Mouse (Mus musculus) cerebellum, adult 2 months (tissue): Measurements from ENCODE around the gene Col4a2. TPM values are rescaled to one million over a fixed set of nuclear protein-coding genes. Genes with fewer than 3 reads are reported as not detected.

Source experiments
- DNase-seq, 2 experiments: peaks; one replicate each; pipeline ENCODE4 v3.0.0; 2021
- H3K27ac ChIP-seq: fragments of 200-500 bp; 2 replicates; pipeline ENCODE4 v1.5.1; 2012; ENCODE audit warnings: low read length, control low read depth, inconsistent platforms; ENCODE audit not compliant: insufficient read depth
- H3K27me3 ChIP-seq: fragments of 200-500 bp; 2 replicates; pipeline ENCODE4 v1.6.1; 2012; ENCODE audit warnings: inconsistent platforms, mild to moderate bottlenecking, low read length, moderate library complexity; ENCODE audit not compliant: control insufficient read depth, insufficient read depth
- H3K4me1 ChIP-seq: fragments of 200-500 bp; 2 replicates; pipeline ENCODE4 v1.6.1; 2011; ENCODE audit warnings: low read length; ENCODE audit not compliant: control insufficient read depth, insufficient read depth
- H3K4me3 ChIP-seq: fragments of 200-500 bp; replicated peaks from 2 replicates; pipeline ENCODE3; 2011; ENCODE audit warnings: mild to moderate bottlenecking, low read depth, low read length, control low read depth; ENCODE audit not compliant: insufficient read depth
- CTCF ChIP-seq: fragments of 200-500 bp; IDR thresholded peaks from 2 replicates; pipeline ENCODE4 v1.5.1; 2011; ENCODE audit warnings: low read depth, mild to moderate bottlenecking, control low read depth, low read length, moderate library complexity, borderline replicate concordance; ENCODE audit not compliant: insufficient read depth
- POLR2A ChIP-seq: fragments of 200-500 bp; IDR thresholded peaks from 2 replicates; pipeline ENCODE4 v1.6.1; 2011; ENCODE audit warnings: low read length, control low read depth, borderline replicate concordance; ENCODE audit not compliant: insufficient read depth
- WGBS: fragments of 180-500 bp; shearing (Covaris S2); methylation state at CpG from one replicate; pipeline ENCODE4 v1.1.7; 2018; 5-methylcytosine and 5-hydroxymethylcytosine counted together
- polyA plus RNA-seq: library from polyadenylated mRNA; depleted of rRNA; stranded (reverse); fragments of >200 nt; gene quantifications from 2 replicates; pipeline ENCODE4 v1.2.3, GENCODE M21; 2012

Col4a2 gene
- polyA plus RNA-seq, 1 experiment: 15.0 TPM

DNA sequence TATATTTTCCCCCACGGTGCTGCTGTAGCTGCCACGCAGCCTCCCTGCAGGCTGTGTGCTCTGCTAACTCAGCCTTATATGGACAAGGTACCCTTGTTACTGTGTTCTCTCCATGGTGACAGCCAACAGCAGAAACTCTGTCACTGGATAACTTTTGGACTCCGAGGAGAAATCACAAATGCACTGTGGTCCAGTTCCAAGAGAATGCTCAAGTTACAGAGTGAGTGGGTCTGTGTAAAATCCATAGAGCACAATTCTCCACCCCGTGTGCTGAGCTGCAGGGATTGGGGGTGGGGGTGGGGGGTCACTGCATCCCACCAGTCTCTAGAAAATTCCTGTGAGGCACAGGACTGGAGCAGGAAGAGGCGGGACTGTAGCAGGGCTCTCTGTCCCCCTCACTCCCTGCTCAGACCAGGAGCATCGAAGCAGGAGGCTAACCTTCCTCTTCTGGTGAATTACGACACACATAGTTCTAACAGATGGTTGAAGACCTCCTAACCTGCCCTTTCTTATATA, 45.4 kb downstream of the Col4a2 start:
- no peak for TF ChIP-seq POLR2A
- TF ChIP-seq CTCF: no peak

DNA sequence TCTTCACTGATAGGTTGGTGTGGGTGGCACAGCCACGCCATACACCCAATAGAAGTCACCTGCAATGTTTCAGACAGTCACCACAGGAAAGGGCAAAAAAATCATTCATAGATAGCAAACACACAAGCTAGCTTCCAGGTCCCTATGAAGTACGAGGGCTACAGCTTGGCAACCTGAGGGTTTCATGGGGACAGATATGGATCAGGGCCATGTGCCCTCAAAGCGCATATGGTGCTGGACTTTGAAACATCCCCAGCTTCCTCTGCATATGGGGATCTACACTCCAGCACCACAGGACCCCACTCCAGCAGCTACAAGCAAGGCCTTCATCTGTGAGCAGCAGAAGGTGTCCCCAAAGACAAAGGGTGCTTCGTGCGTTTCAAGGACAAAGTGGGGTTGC, 47.2 kb downstream of the Col4a2 start:
- peaks cover 2% of the 10 kb centered on the region for H3K4me1 ChIP-seq
- peak in 1 of 2 experiments; percentile 28 for DNase-seq
- TF ChIP-seq CTCF (no peak), POLR2A (no peak)

More for the DNA sequence above, 45.4 kb downstream of the Col4a2 start:
- Histone ChIP-seq H3K27ac (no peak overlapping the region), H3K4me1 (peaks cover 2% of the 10 kb centered on the region; the same call in 1 of the 2 replicates), H3K27me3 (no peaks in the 10 kb centered on the region), H3K4me3 (no peak overlapping the region)
- no peak for DNase-seq
- WGBS: 65% methylated on average over 7 of the region's 7 CpGs

DNA sequence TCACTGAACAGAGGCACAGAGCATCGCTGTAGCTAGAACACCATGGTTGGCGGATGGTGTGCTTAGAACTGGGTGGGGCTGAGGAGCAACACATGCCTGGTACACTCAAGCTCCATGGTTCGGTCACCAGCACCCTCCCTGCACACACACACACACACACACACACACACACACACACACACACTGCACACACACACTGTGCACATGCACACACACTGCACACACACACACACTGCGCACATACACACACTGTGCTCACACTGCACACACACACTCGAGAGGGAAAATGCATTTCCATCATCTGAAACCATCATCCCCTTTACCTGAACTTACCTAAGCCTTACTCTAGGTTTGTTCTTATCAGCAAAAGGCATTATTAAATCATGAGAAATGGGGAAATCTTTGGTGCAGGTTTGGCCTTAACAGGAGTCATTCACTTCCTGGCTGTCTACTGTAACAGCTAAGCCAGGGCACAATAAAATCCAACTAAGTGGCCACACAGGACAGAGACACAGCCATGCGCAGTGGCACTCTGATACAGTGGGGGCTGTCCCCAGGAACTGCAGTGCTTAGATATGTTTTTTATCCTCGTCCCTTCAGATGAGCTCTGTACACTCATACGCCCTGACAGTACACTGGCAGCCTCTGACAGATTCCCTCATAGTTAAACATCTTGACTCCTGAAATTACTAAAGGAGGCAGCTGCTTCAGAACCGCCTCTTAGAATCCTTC, 49.1 kb downstream of the Col4a2 start:
- 83% methylated on average over 9 of the region's 9 CpGs for WGBS
- no peak for DNase-seq
- Histone ChIP-seq H3K4me3 (no peak overlapping the region), H3K27ac (no peak overlapping the region), H3K27me3 (no peaks in the 10 kb centered on the region), H3K4me1 (peaks cover 2% of the 10 kb centered on the region)
- TF ChIP-seq POLR2A: no peak

More for the DNA sequence above, 47.2 kb downstream of the Col4a2 start:
- Histone ChIP-seq H3K27ac (no peak overlapping the region), H3K27me3 (no peaks in the 10 kb centered on the region), H3K4me3 (no peak overlapping the region)
- 13% methylated on average over 5 of the region's 5 CpGs for WGBS

DNA sequence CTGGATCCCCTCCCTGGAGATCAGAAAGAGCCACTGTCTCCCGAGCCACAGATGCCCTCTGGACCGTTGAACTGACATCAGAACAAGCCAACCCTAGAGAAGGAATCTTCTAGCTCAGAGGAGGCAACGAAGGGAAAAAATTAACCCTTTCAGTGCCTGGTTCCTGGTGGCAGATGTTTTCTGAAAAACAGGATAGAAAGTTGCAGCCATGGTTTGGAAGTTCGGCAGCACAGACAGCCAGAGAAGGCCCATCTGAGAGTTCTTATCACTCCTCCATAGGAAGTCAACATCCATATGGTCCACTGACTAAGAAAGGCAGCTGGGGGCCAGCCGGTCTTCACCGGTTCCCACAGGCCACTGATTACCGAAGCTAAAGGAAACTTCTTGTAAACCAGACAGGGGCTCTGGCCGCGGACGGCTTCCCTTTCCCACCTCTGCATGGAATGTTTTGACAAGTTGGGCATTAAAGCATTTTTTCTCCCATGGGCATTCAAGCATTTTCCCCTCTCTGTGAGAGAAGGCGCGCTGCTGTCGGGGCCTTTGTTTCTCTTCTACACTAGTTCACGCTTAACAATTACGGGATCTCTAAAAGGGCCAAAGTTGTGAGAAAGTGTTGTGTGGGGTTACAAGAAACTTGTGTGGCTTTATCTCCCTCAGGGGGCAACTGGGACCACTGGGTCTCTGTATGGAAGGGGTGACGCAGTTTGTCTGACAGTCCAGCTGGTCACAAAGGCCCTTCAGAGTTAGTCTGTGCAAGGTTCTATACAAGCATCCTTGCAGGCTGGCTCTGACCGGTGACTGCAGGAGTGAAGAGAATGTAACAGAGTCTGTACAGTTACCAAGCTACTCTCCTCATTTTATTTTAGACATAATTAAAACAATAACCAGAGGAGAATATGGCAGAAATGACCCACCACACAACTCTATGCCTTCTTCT, 49.9 kb downstream of the Col4a2 start:
- H3K27me3 ChIP-seq: no peaks in the 10 kb centered on the region
- H3K4me1 ChIP-seq: peaks cover 2% of the 10 kb centered on the region
- H3K27ac ChIP-seq: no peak overlapping the region
- DNase-seq: no peak
- WGBS: 59% methylated on average over 17 of the region's 17 CpGs
- no peak overlapping the region for H3K4me3 ChIP-seq
- TF ChIP-seq POLR2A (no peak), CTCF (no peak)

DNA sequence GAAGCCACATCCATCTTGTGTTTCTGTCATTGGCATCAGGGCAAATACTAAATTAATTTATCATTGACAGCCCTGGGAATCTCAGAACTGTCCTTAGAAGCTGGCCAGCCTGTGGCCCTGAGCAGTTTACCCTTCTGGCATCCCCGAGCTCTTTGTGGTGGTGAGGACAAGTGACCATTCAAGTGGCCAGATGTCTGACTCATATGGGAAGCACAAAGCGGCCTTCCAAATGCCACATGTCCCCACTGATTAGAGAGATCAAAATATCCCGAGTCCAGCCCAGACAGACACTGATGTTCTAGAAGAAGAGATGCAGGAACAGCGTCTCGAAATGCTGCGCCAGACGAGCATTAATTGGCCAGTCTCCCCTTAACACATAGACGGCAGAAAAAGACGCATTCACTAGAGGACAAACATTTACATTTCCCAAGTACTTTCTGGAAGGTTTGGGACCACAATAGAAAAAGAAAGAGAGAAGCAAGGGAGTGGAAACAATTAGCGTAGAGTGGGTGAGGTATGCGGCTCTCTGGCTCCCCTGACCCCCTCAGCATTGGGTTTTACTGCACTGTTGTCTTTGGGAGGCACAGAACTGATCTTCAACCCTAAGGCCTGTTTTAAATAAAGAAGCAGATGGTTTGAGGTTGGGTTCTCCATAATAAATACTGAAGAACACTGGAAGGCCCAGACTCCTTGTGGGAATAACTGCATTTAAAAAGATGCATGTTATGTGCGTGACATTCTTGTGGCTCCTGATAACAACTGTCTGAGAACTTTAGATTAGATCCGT, 50.9 kb downstream of the Col4a2 start:
- TF ChIP-seq CTCF: no peak
- TF ChIP-seq POLR2A: no peak
- Histone ChIP-seq H3K4me3 (no peak overlapping the region), H3K27me3 (no peaks in the 10 kb centered on the region), H3K4me1 (peaks cover 2% of the 10 kb centered on the region), H3K27ac (no peak overlapping the region)
- no peak for DNase-seq
- WGBS: 82% methylated on average over 13 of the region's 13 CpGs

DNA sequence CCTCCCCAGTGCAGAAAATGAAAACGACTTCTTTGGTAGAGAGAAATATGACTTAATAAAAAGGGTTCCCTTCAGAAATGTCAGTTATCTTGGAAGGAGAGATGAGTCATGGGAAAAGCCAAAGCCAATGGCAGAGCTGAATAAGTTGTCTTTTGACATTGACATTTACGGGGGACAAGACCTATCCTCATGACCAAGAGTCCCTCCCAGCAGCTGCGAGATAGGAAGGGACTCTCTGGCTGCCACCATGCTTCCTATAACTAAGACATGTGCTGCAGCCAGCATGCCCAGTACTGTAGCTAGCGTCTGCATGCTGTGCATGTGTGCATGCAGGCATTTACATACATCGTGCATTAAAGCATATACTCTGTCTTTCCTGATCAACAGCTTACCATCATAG, 53.6 kb downstream of the Col4a2 start:
- Histone ChIP-seq H3K27me3 (no peaks in the 10 kb centered on the region), H3K4me3 (no peak overlapping the region), H3K27ac (no peak overlapping the region), H3K4me1 (no peaks in the 10 kb centered on the region; the same call in 1 of the 2 replicates)
- 79% methylated on average over 5 of the region's 5 CpGs for WGBS
- no peak for DNase-seq
- TF ChIP-seq POLR2A (no peak), CTCF (no peak)

DNA sequence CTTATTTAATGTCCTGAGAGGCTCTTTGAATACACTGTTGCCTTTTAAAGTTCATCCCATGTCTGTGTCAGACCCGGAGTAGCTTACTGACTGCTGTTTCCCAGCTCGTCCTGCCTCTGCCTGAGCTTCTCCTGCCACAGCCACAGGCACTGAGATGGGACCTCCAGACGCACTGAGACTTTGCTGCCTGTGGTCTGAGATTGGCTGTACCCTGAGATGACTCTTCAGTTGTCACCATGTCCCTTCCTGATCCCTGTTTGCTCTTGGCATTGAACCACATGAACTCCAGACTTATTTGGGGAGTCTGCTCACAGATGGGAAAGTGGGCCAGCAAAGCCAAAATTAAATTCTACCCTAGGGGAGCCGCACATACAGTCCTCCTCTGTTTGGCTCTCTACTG, 54.1 kb downstream of the Col4a2 start:
- TF ChIP-seq CTCF: no peak
- TF ChIP-seq POLR2A: no peak
- H3K27ac ChIP-seq: no peak overlapping the region
- H3K4me1 ChIP-seq: no peaks in the 10 kb centered on the region; the same call in 1 of the 2 replicates
- no peak for DNase-seq
- H3K27me3 ChIP-seq: no peaks in the 10 kb centered on the region
- H3K4me3 ChIP-seq: no peak overlapping the region
- WGBS: 68% methylated on average over 4 of the region's 4 CpGs

DNA sequence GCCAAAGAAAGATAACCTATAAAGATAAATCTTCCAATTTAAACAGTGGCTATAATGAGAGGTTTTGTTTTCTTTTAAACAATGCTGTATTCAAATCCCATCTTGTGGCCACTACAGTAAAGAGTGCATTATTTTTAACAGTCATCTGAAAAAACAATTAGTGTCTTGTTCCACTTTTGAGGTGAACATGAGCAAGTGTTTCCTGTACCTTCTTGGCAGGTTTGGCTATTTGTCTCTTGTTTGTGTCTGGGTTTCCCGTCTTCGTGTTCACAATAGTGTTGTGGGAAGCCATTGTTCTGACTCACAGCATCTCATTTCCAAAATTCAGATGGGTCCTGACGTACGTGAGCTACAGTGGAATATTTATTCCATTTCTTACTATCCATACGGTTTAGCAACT, 55.1 kb downstream of the Col4a2 start:
- DNase-seq: no peak
- WGBS: 89% methylated on average over 5 of the region's 5 CpGs
- Histone ChIP-seq H3K4me3 (no peak overlapping the region), H3K27me3 (no peaks in the 10 kb centered on the region), H3K27ac (no peak overlapping the region), H3K4me1 (no peaks in the 10 kb centered on the region; the same call in 1 of the 2 replicates)
- TF ChIP-seq POLR2A (no peak), CTCF (no peak)
